ENCODE assay signal across 10 mouse cellular contexts in the genomic region with DNA sequence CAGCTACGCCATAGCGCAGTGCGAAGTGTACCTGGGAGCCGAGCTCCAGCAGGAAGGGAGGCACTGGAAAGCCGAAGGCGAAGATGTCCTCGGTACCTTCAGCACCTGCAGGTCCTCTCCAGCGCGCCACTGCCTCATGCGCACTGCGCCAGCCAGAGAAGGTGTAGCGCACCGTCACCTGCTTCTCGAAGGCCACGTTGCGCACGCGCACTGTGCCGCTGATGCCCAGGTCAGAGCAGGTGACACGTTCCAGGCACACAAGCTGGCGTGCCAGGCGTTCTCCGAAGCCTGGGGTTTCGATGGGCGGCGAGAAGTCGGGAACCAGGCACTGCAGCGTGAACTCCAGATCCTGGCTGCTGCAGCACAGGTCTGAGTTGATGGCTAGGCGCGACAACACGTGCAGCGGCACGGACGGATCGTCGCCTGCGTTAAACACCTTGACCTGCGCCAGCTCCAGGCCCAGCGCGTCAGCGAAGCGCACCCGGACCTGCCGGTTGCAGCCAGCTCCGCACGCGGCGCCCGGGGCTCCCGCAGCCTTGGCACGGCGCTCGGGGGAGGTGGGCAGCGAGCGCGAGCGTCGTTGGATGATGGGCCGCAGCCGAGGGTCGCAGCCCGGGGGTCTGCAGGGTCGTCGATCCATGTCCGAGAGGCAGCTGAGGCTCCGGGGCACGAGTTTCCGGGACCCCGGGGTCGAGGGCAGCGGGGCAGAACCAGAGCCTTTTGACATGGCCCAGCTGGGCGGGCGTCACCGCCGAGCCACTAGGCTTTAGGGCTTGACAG. TPM values are rescaled to one million over a fixed set of nuclear protein-coding genes. Genes with fewer than 3 reads are reported as not detected.
A peak's percentile ranks its signal among the peaks of the same experiment; 100 is the strongest.
DNase-seq lines count a peak whose midpoint lies in the region; ATAC-seq lines count a peak whose summit lies in the region.
"Had no signal": no experiment of that assay in that cellular context is flagged by ENCODE, and none has a peak within 500 bp of the region (broad histone marks: within the 10 kb centered on the region; RNA-seq: fewer than 3 reads in every experiment).

No protein-coding gene starts in this region.

- H3K36me3 ChIP-seq in kidney, embryonic 14.5 days (ENCODE audit: control insufficient read depth, insufficient read depth, low read length) = no peaks in the 10 kb centered on the region
- no peaks in the 10 kb centered on the region for H3K36me3 ChIP-seq in forebrain, embryonic 12.5 days (replicated peaks)
- H3K36me3 ChIP-seq in hindbrain, embryonic 12.5 days = no peaks in the 10 kb centered on the region
- H3K36me3 ChIP-seq in limb, embryonic 13.5 days = peaks cover 4% of the 10 kb centered on the region; the same call in 1 of the 2 replicates

- DNase-seq in kidney, postnatal 25 days = no peak
- peak; percentile 14 for DNase-seq in adrenal gland, postnatal 25 days
- DNase-seq in right cerebral cortex, postnatal 14 days = peak; percentile 49
- DNase-seq in ovary, adult 18-20 months (ENCODE audit: low spot score) = no peak

- H3K9me3 ChIP-seq in kidney, embryonic 14.5 days (ENCODE audit: control insufficient read depth, low read length) = no peaks in the 10 kb centered on the region
- no peaks in the 10 kb centered on the region for H3K9me3 ChIP-seq in forebrain, embryonic 12.5 days
- no peaks in the 10 kb centered on the region for H3K9me3 ChIP-seq in hindbrain, embryonic 12.5 days (replicated peaks)
- no peaks in the 10 kb centered on the region for H3K9me3 ChIP-seq in limb, embryonic 13.5 days

- H3K27ac ChIP-seq in kidney, embryonic 14.5 days (ENCODE audit: low read depth, low read length) = no peak overlapping the region
- no peak overlapping the region for H3K27ac ChIP-seq in forebrain, embryonic 12.5 days
- peak overlapping the region; percentile 84; the same call in 1 of the 2 replicates for H3K27ac ChIP-seq in hindbrain, embryonic 12.5 days
- no peak overlapping the region for H3K27ac ChIP-seq in limb, embryonic 13.5 days

- H3K27me3 ChIP-seq in kidney, embryonic 14.5 days (ENCODE audit: control insufficient read depth, insufficient read depth, low read length) = no peaks in the 10 kb centered on the region
- peaks cover 40% of the 10 kb centered on the region for H3K27me3 ChIP-seq in forebrain, embryonic 12.5 days
- H3K27me3 ChIP-seq in hindbrain, embryonic 12.5 days = peaks cover 21% of the 10 kb centered on the region
- peaks cover 25% of the 10 kb centered on the region for H3K27me3 ChIP-seq in limb, embryonic 13.5 days

- H3K4me1 ChIP-seq in kidney, embryonic 14.5 days (ENCODE audit: control insufficient read depth, insufficient read depth, low read length) = peaks cover 21% of the 10 kb centered on the region; the same call in 1 of the 2 replicates
- peaks cover 20% of the 10 kb centered on the region for H3K4me1 ChIP-seq in forebrain, embryonic 12.5 days
- H3K4me1 ChIP-seq in hindbrain, embryonic 12.5 days = peaks cover 26% of the 10 kb centered on the region
- H3K4me1 ChIP-seq in limb, embryonic 13.5 days = peaks cover 26% of the 10 kb centered on the region

- ATAC-seq in kidney, embryonic 14.5 days (ENCODE audit: low FRiP score, low TSS enrichment) = peak; percentile 9
- ATAC-seq in forebrain, embryonic 12.5 days (ENCODE audit: low FRiP score) = peak; percentile 16; the same call in 1 of the 2 replicates
- peak; percentile 15 for ATAC-seq in hindbrain, embryonic 12.5 days (ENCODE audit: low FRiP score)
- peak; percentile 13; the same call in 1 of the 2 replicates for ATAC-seq in limb, embryonic 13.5 days (ENCODE audit: low FRiP score, low read depth)

- peak overlapping the region; percentile 64 for H3K4me3 ChIP-seq in kidney, embryonic 14.5 days (ENCODE audit: low read length)
- H3K4me3 ChIP-seq in forebrain, embryonic 12.5 days (replicated peaks) = peak overlapping the region; percentile 62
- peak overlapping the region; percentile 72 for H3K4me3 ChIP-seq in hindbrain, embryonic 12.5 days
- peak overlapping the region; percentile 70 for H3K4me3 ChIP-seq in limb, embryonic 13.5 days

- peak overlapping the region; percentile 96 for H3K4me2 ChIP-seq in kidney, embryonic 14.5 days (replicated peaks; ENCODE audit: low read depth, low read length)
- H3K4me2 ChIP-seq in forebrain, embryonic 12.5 days = peak overlapping the region; percentile 96
- H3K4me2 ChIP-seq in hindbrain, embryonic 12.5 days (replicated peaks) = peak overlapping the region; percentile 98
- peak overlapping the region; percentile 99 for H3K4me2 ChIP-seq in limb, embryonic 13.5 days (replicated peaks)

- peak overlapping the region; percentile 67 for H3K9ac ChIP-seq in kidney, embryonic 14.5 days (ENCODE audit: low read depth, low read length)
- H3K9ac ChIP-seq in forebrain, embryonic 12.5 days = peak overlapping the region; percentile 60
- H3K9ac ChIP-seq in hindbrain, embryonic 12.5 days = peak overlapping the region; percentile 74
- peak overlapping the region; percentile 73 for H3K9ac ChIP-seq in limb, embryonic 13.5 days

- WGBS in kidney, embryonic 14.5 days = 15% methylated on average over 75 of the region's 75 CpGs
- 18% methylated on average over 75 of the region's 75 CpGs for WGBS in forebrain, embryonic 12.5 days
- 18% methylated on average over 75 of the region's 75 CpGs for WGBS in hindbrain, embryonic 12.5 days
- 15% methylated on average over 71 of the region's 75 CpGs for WGBS in limb, embryonic 13.5 days

RNA-seq across cellular contexts. Expression of gene Ppp1r3d, which starts 0.6 kb away (rescaled TPM):
- 1.8 and 2.1 TPM in 2 replicates for polyA plus RNA-seq in kidney, embryonic 14.5 days (2014; fragmentation: Nextera tagmentation; extraction: Ambion mirVana)
- total RNA-seq in adrenal gland, postnatal 25 days (2021) = 2.6 and 3.8 TPM in 2 replicates
- 1.1 and 1.5 TPM in 2 replicates for polyA plus RNA-seq in forebrain, embryonic 12.5 days (2016; fragmentation: Nextera tagmentation; extraction: Ambion mirVana)
- polyA plus RNA-seq in hindbrain, embryonic 12.5 days (2016; fragmentation: Nextera tagmentation; extraction: Ambion mirVana) = 3.4 and 4.0 TPM in 2 replicates
- 3.2 and 3.6 TPM in 2 replicates for polyA plus RNA-seq in limb, embryonic 13.5 days (2015; fragmentation: Nextera tagmentation; extraction: Ambion mirVana)
- total RNA-seq: CH12.LX had no signal

RNA-seq across cellular contexts. Expression of gene Fam217b, which starts 0.7 kb away (rescaled TPM):
- 4.8 and 7.1 TPM in 2 replicates for polyA plus RNA-seq in kidney, embryonic 14.5 days (2014; fragmentation: Nextera tagmentation; extraction: Ambion mirVana)
- total RNA-seq in adrenal gland, postnatal 25 days (2021) = 3.6 TPM in 2 replicates
- 1.1 and 1.2 TPM in 2 replicates for polyA plus RNA-seq in forebrain, embryonic 12.5 days (2016; fragmentation: Nextera tagmentation; extraction: Ambion mirVana)
- polyA plus RNA-seq in hindbrain, embryonic 12.5 days (2016; fragmentation: Nextera tagmentation; extraction: Ambion mirVana) = 4.1 and 6.4 TPM in 2 replicates
- polyA plus RNA-seq in limb, embryonic 13.5 days (2015; fragmentation: Nextera tagmentation; extraction: Ambion mirVana) = 4.9 and 6.0 TPM in 2 replicates

RNA-seq across cellular contexts. Expression of gene Sycp2, which starts 6.2 kb away (rescaled TPM):
- 0.26 TPM in 1 of 2 replicates, not detected in the other for polyA plus RNA-seq in kidney, embryonic 14.5 days (2014; fragmentation: Nextera tagmentation; extraction: Ambion mirVana)
- total RNA-seq in adrenal gland, postnatal 25 days (2021) = 0.27 and 0.38 TPM in 2 replicates
- polyA plus RNA-seq in forebrain, embryonic 12.5 days (2016; fragmentation: Nextera tagmentation; extraction: Ambion mirVana) = 0.12 and 0.13 TPM in 2 replicates
- polyA plus RNA-seq in hindbrain, embryonic 12.5 days (2016; fragmentation: Nextera tagmentation; extraction: Ambion mirVana) = 0.22 and 0.25 TPM in 2 replicates
- 0.09 and 0.20 TPM in 2 replicates for polyA plus RNA-seq in limb, embryonic 13.5 days (2015; fragmentation: Nextera tagmentation; extraction: Ambion mirVana)
- total RNA-seq: CH12.LX had no signal

RNA-seq across cellular contexts. Expression of gene Cdh26, which starts 16.7 kb away (rescaled TPM):
- polyA plus RNA-seq in kidney, embryonic 14.5 days (2014; fragmentation: Nextera tagmentation; extraction: Ambion mirVana) = 0.64 and 0.84 TPM in 2 replicates
- not detected in 2 replicates for total RNA-seq in adrenal gland, postnatal 25 days (2021)
- polyA plus RNA-seq in forebrain, embryonic 12.5 days (2016; fragmentation: Nextera tagmentation; extraction: Ambion mirVana) = 0.37 and 0.40 TPM in 2 replicates
- polyA plus RNA-seq in hindbrain, embryonic 12.5 days (2016; fragmentation: Nextera tagmentation; extraction: Ambion mirVana) = 0.06 and 0.51 TPM in 2 replicates
- 0.13 and 0.42 TPM in 2 replicates for polyA plus RNA-seq in limb, embryonic 13.5 days (2015; fragmentation: Nextera tagmentation; extraction: Ambion mirVana)
- total RNA-seq: CH12.LX; gastrocnemius, postnatal 4 days had no signal

Comparison
In these comparisons a context has a peak if more than half of its experiments do, and no peak if none do; other contexts are left out.
1. DNase-seq: peak in adrenal gland, postnatal 25 days (single experiment) and right cerebral cortex, postnatal 14 days (single experiment); none in kidney, postnatal 25 days (0 of 2) and ovary, adult 18-20 months (single experiment).
2. Peak in every context shown above with its lines, with median percentiles within 50 percentile points of each other: ATAC-seq, H3K4me2 ChIP-seq, H3K4me3 ChIP-seq and H3K9ac ChIP-seq.